In genomic region chr11:80499550-80499952, GRCm38 (mm10) we compare ENCODE assay signal across 14 mouse cellular contexts. TPM values are rescaled to one million over a fixed set of nuclear protein-coding genes. Genes with fewer than 3 reads are reported as not detected.
DNase-seq lines count a peak whose midpoint lies in the region; ATAC-seq and TF ChIP-seq lines count a peak whose summit lies in the region.
"Had no signal": no experiment of that assay in that cellular context is flagged by ENCODE, and none has a peak within 500 bp of the region (broad histone marks: within the 10 kb centered on the region; RNA-seq: fewer than 3 reads in every experiment).

No protein-coding gene starts in this region.

- no peak for DNase-seq in heart, adult 11 months
- peak; percentile 37 for DNase-seq in 416B (ENCODE audit: low read depth)
- DNase-seq in brain, adult 2 months (ENCODE audit: low read depth, low spot score), result peak; percentile 54
- no peak for DNase-seq in right cerebral cortex, adult 18-20 months
- DNase-seq in thymus, adult 18-20 months, result no peak
- no peak for DNase-seq in gastrocnemius, adult 2 months
- DNase-seq: liver, embryonic 13.5 days; right cerebral cortex, postnatal 4 days had no signal

- no peaks in the 10 kb centered on the region for H3K36me3 ChIP-seq in heart, embryonic 15.5 days
- no peaks in the 10 kb centered on the region for H3K36me3 ChIP-seq in hindbrain, embryonic 15.5 days
- H3K36me3 ChIP-seq: kidney, embryonic 15.5 days; liver, embryonic 13.5 days; neural tube, embryonic 12.5 days; stomach, embryonic 15.5 days had no signal

- no peak overlapping the region for H3K4me2 ChIP-seq in heart, embryonic 15.5 days
- H3K4me2 ChIP-seq in hindbrain, embryonic 15.5 days, result no peak overlapping the region
- H3K4me2 ChIP-seq: kidney, embryonic 15.5 days; liver, embryonic 13.5 days; stomach, embryonic 15.5 days had no signal

- intact Hi-C loops in gastrocnemius, adult 2 months (cut with DNase I), result no loop called here

- no peak overlapping the region for H3K4me3 ChIP-seq in heart, embryonic 15.5 days
- no peak overlapping the region for H3K4me3 ChIP-seq in hindbrain, embryonic 15.5 days
- H3K4me3 ChIP-seq in gastrocnemius, adult 2 months, result no peak overlapping the region
- H3K4me3 ChIP-seq: kidney, embryonic 15.5 days; liver, embryonic 13.5 days; neural tube, embryonic 12.5 days; stomach, embryonic 15.5 days had no signal

- H3K9ac ChIP-seq in heart, embryonic 15.5 days, result no peak overlapping the region
- no peak overlapping the region for H3K9ac ChIP-seq in hindbrain, embryonic 15.5 days
- H3K9ac ChIP-seq: kidney, embryonic 15.5 days; liver, embryonic 13.5 days; neural tube, embryonic 12.5 days; stomach, embryonic 15.5 days had no signal

- H3K4me1 ChIP-seq in heart, embryonic 15.5 days (replicated peaks), result peaks cover 34% of the 10 kb centered on the region
- H3K4me1 ChIP-seq in hindbrain, embryonic 15.5 days (replicated peaks), result peaks cover 41% of the 10 kb centered on the region

- no peaks in the 10 kb centered on the region for H3K9me3 ChIP-seq in heart, embryonic 15.5 days (replicated peaks)
- no peaks in the 10 kb centered on the region for H3K9me3 ChIP-seq in hindbrain, embryonic 15.5 days
- H3K9me3 ChIP-seq: kidney, embryonic 15.5 days; liver, embryonic 13.5 days; neural tube, embryonic 12.5 days; stomach, embryonic 15.5 days had no signal

- H3K27ac ChIP-seq in heart, embryonic 15.5 days, result peak overlapping the region; percentile 58
- peak overlapping the region; percentile 83 for H3K27ac ChIP-seq in hindbrain, embryonic 15.5 days (replicated peaks)
- no peak overlapping the region for H3K27ac ChIP-seq in gastrocnemius, adult 2 months
- H3K27ac ChIP-seq: kidney, embryonic 15.5 days; liver, embryonic 13.5 days; macrophage; stomach, embryonic 15.5 days had no signal

- H3K27me3 ChIP-seq in heart, embryonic 15.5 days, result no peaks in the 10 kb centered on the region
- H3K27me3 ChIP-seq in hindbrain, embryonic 15.5 days, result no peaks in the 10 kb centered on the region
- H3K27me3 ChIP-seq: kidney, embryonic 15.5 days; liver, embryonic 13.5 days; neural tube, embryonic 12.5 days; stomach, embryonic 15.5 days had no signal

- ATAC-seq in heart, embryonic 15.5 days (replicated peaks; ENCODE audit: insufficient number of reproducible peaks, insufficient read depth, low FRiP score, low read depth), result no peak
- ATAC-seq in hindbrain, embryonic 15.5 days (ENCODE audit: low FRiP score, low read depth), result no peak

- TF ChIP-seq CTCF in gastrocnemius, adult 2 months (IDR thresholded peaks at IDR 0.05), result no peak

- 76% methylated on average over 4 of the region's 4 CpGs for WGBS in heart, embryonic 15.5 days
- 62% methylated on average over 4 of the region's 4 CpGs for WGBS in hindbrain, embryonic 15.5 days

RNA-seq across cellular contexts. Expression of gene Cdk5r1, which starts 22.7 kb away (rescaled TPM):
- 0.37 and 0.90 TPM in 2 replicates for polyA plus RNA-seq in heart, embryonic 15.5 days (2015; fragmentation: Nextera tagmentation; extraction: Ambion mirVana)
- 81.6 and 90.9 TPM in 2 replicates for polyA plus RNA-seq in hindbrain, embryonic 15.5 days (2015; fragmentation: Nextera tagmentation; extraction: Ambion mirVana)
- total RNA-seq in gastrocnemius, adult 2 months (2021), result under 1 TPM; 0.20 to 0.42 TPM

Comparison
In these comparisons a context has a peak if more than half of its experiments do, and no peak if none do; other contexts are left out.
1. DNase-seq: peak in 416B (single experiment) and brain, adult 2 months (single experiment); none in heart, adult 11 months (single experiment), right cerebral cortex, adult 18-20 months (single experiment), thymus, adult 18-20 months (0 of 2) and gastrocnemius, adult 2 months (single experiment).
2. RNA of gene Cdk5r1, which starts 22.7 kb away (polyA plus RNA-seq): 81.6 to 90.9 TPM in hindbrain, embryonic 15.5 days; 0.37 to 0.90 TPM in heart, embryonic 15.5 days; every median in the first group is over 10 times any median in the second.